Mouse (Mus musculus): Measurements from ENCODE around the gene Gm9970. TPM values are rescaled to one million over a fixed set of nuclear protein-coding genes. Genes with fewer than 3 reads are reported as not detected.
"Not testable (repeated sequence)": the region's sequence is repeated elsewhere in the genome, so short reads cannot be mapped to it uniquely, and the experiment has no call there.

Gm9970 gene
- total and polyA plus RNA-seq, 3 experiments: 0.24 TPM; not detected in 2

GRCm38 (mm10) chr5:31218294-31218693, 22.7 kb downstream of the Gm9970 start:
- peak overlapping the region; percentile 43 to 74 for H3K4me3 ChIP-seq (ENCODE audit: control insufficient read depth in 1 of 2, insufficient read depth in 1 of 2, low read depth in 2 of 2, low read length in 2 of 2)
- H3K27ac ChIP-seq (ENCODE audit: control insufficient read depth, low read depth, low read length): peak overlapping the region; percentile 83

GRCm38 (mm10) chr5:31216554-31216953, 24.5 kb downstream of the Gm9970 start:
- peaks cover 16 to 23% of the 10 kb centered on the region in 2 experiments; a peak in 3 of 4 replicates for H3K4me1 ChIP-seq (ENCODE audit: control insufficient read depth in 1 of 2, insufficient read depth in 2 of 2, low read length in 2 of 2)
- DNase-seq (ENCODE audit: low read depth, low spot score); H3K4me3 ChIP-seq (ENCODE audit: control insufficient read depth in 1 of 2, insufficient read depth in 1 of 2, low read depth in 2 of 2, low read length in 2 of 2); H3K9me3 ChIP-seq (replicated peaks; ENCODE audit: insufficient read depth, low read length); H3K9ac ChIP-seq (ENCODE audit: control insufficient read depth, low read depth, low read length, poor library complexity, severe bottlenecking); H3K27me3 ChIP-seq (ENCODE audit: control insufficient read depth in 1 of 2, insufficient read depth in 2 of 2, low read length in 2 of 2); H3K27ac ChIP-seq (ENCODE audit: control insufficient read depth, low read depth, low read length): not testable (repeated sequence)
- peaks cover 83% of the 10 kb centered on the region for H3K79me2 ChIP-seq (ENCODE audit: control insufficient read depth, insufficient read depth, low read length, poor library complexity)
- H3K36me3 ChIP-seq (ENCODE audit: control insufficient read depth in 1 of 2, insufficient read depth in 2 of 2, low read length in 2 of 2): peaks cover 36 to 60% of the 10 kb centered on the region in 2 experiments
- TF ChIP-seq SIN3A (IDR thresholded peaks at IDR 0.05; ENCODE audit: low read length) (0 out of 2 replicates have a peak, but pooled peaks have one; percentile 25), CTCF (IDR thresholded peaks at IDR 0.05 in 2 of 3, conservative IDR thresholded peaks at IDR 0.05 in 1 of 3; ENCODE audit: control insufficient read depth in 1 of 3, insufficient read depth in 1 of 3, low read depth in 2 of 3, low read length in 3 of 3, poor library complexity in 1 of 3, severe bottlenecking in 1 of 3) (peak in 1 of 3 experiments; percentile 15; a peak in 1 of 6 replicates), ZNF384 (IDR thresholded peaks at IDR 0.05; ENCODE audit: low read depth, low read length) (peak; percentile 81)

More at GRCm38 (mm10) chr5:31218294-31218693, 22.7 kb downstream of the Gm9970 start:
- H3K79me2 ChIP-seq (ENCODE audit: control insufficient read depth, insufficient read depth, low read length, poor library complexity): peaks cover 67% of the 10 kb centered on the region
- no peaks in the 10 kb centered on the region for H3K9me3 ChIP-seq (replicated peaks; ENCODE audit: insufficient read depth, low read length)
- TF ChIP-seq CHD1 (IDR thresholded peaks at IDR 0.05; ENCODE audit: low read depth, low read length) (peak; percentile 88; the same call in 1 of the 2 replicates), TBP (IDR thresholded peaks at IDR 0.05; ENCODE audit: low read depth, low read length) (no peak; the same call in 1 of the 2 replicates), MAZ (IDR thresholded peaks at IDR 0.05; ENCODE audit: low read depth, low read length) (peak; percentile 76; the same call in 1 of the 2 replicates), KAT2A (conservative IDR thresholded peaks at IDR 0.05; ENCODE audit: low read depth, low read length) (no peak), TAL1 (IDR thresholded peaks at IDR 0.05; ENCODE audit: low read length) (peak; percentile 80), HCFC1 (IDR thresholded peaks at IDR 0.05; ENCODE audit: low read depth, low read length) (peak; percentile 61; the same call in 1 of the 2 replicates), BHLHE40 (IDR thresholded peaks at IDR 0.05; ENCODE audit: borderline replicate concordance, low read depth, low read length) (peak; percentile 55), ELF1 (IDR thresholded peaks at IDR 0.05; ENCODE audit: low read depth, low read length) (no peak), ETS1 (IDR thresholded peaks at IDR 0.05; ENCODE audit: low read depth, low read length) (peak; percentile 73), MYB (IDR thresholded peaks at IDR 0.05; ENCODE audit: low read depth, low read length) (no peak), ZKSCAN1 (IDR thresholded peaks at IDR 0.05; ENCODE audit: low read depth, low read length) (peak; percentile 76; the same call in 1 of the 2 replicates), MYC (IDR thresholded peaks at IDR 0.05; ENCODE audit: low read depth, low read length) (peak; percentile 63; the same call in 1 of the 2 replicates), E2F4 (IDR thresholded peaks at IDR 0.05; ENCODE audit: borderline replicate concordance, low read depth, low read length) (no peak), EP300 (IDR thresholded peaks at IDR 0.05; ENCODE audit: low read depth in 1 of 2, low read length in 2 of 2) (peak; percentile 77 to 80), NRF1 (IDR thresholded peaks at IDR 0.05; ENCODE audit: insufficient read depth, low read depth, low read length, poor library complexity, severe bottlenecking) (no peak), RCOR1 (IDR thresholded peaks at IDR 0.05; ENCODE audit: low read depth, low read length) (peak; percentile 75), USF2 (IDR thresholded peaks at IDR 0.05; ENCODE audit: borderline replicate concordance in 1 of 2, insufficient read depth in 1 of 2, low read depth in 1 of 2, low read length in 2 of 2) (no peak), CHD2 (IDR thresholded peaks at IDR 0.05; ENCODE audit: low read length) (peak; percentile 66), SIN3A (IDR thresholded peaks at IDR 0.05; ENCODE audit: low read length) (peak; percentile 67; the same call in 1 of the 2 replicates), CTCF (IDR thresholded peaks at IDR 0.05 in 2 of 3, conservative IDR thresholded peaks at IDR 0.05 in 1 of 3; ENCODE audit: control insufficient read depth in 1 of 3, insufficient read depth in 1 of 3, low read depth in 2 of 3, low read length in 3 of 3, poor library complexity in 1 of 3, severe bottlenecking in 1 of 3) (peak in 1 of 3 experiments; percentile 37; a peak in 2 of 6 replicates), POLR2AphosphoS5 (IDR thresholded peaks at IDR 0.05; ENCODE audit: borderline replicate concordance, low read depth, low read length) (no peak), GATA1 (IDR thresholded peaks at IDR 0.05; ENCODE audit: low read depth, low read length) (peak; percentile 86), ZMIZ1 (IDR thresholded peaks at IDR 0.05; ENCODE audit: low read depth, low read length) (0 out of 2 replicates have a peak, but pooled peaks have one; percentile 45), TCF12 (IDR thresholded peaks at IDR 0.05; ENCODE audit: low read depth, low read length) (peak; percentile 90), UBTF (IDR thresholded peaks at IDR 0.05; ENCODE audit: borderline replicate concordance, insufficient read depth, low read depth, low read length) (no peak), SMC3 (IDR thresholded peaks at IDR 0.05; ENCODE audit: low read depth, low read length) (peak; percentile 25; the same call in 1 of the 2 replicates), MAFK (IDR thresholded peaks at IDR 0.05; ENCODE audit: borderline replicate concordance, low read depth, low read length) (peak; percentile 34; the same call in 1 of the 2 replicates), JUND (IDR thresholded peaks at IDR 0.05; ENCODE audit: low read depth, low read length) (no peak), RAD21 (IDR thresholded peaks at IDR 0.05; ENCODE audit: low read depth, low read length) (no peak), USF1 (IDR thresholded peaks at IDR 0.05; ENCODE audit: low read depth, low read length) (peak; percentile 14; the same call in 1 of the 2 replicates), ZNF384 (IDR thresholded peaks at IDR 0.05; ENCODE audit: low read depth, low read length) (peak; percentile 98), POLR2A (IDR thresholded peaks at IDR 0.05; ENCODE audit: control insufficient read depth in 1 of 2, insufficient read depth in 1 of 2, low read depth in 1 of 2, low read length in 2 of 2, poor library complexity in 1 of 2) (no peak; a peak in 1 of 4 replicates), ZC3H11A (IDR thresholded peaks at IDR 0.05; ENCODE audit: low read depth, low read length) (no peak), MXI1 (IDR thresholded peaks at IDR 0.05; ENCODE audit: low read depth, low read length) (peak; percentile 78; the same call in 1 of the 2 replicates)
- peak; percentile 90 for DNase-seq (ENCODE audit: low read depth, low spot score)
- no peaks in the 10 kb centered on the region for H3K27me3 ChIP-seq (ENCODE audit: control insufficient read depth in 1 of 2, insufficient read depth in 2 of 2, low read length in 2 of 2)
- peaks cover 25 to 50% of the 10 kb centered on the region in 2 experiments for H3K36me3 ChIP-seq (ENCODE audit: control insufficient read depth in 1 of 2, insufficient read depth in 2 of 2, low read length in 2 of 2)
- peaks cover 21 to 22% of the 10 kb centered on the region in 2 experiments for H3K4me1 ChIP-seq (ENCODE audit: control insufficient read depth in 1 of 2, insufficient read depth in 2 of 2, low read length in 2 of 2)
- peak overlapping the region; percentile 24 for H3K9ac ChIP-seq (ENCODE audit: control insufficient read depth, low read depth, low read length, poor library complexity, severe bottlenecking)
